Mouse (Mus musculus) midbrain, embryonic 16.5 days (tissue): Measurements from ENCODE around the gene Fbxw20. TPM values are rescaled to one million over a fixed set of nuclear protein-coding genes. Genes with fewer than 3 reads are reported as not detected.

Experiments
- polyA plus RNA-seq: library from polyadenylated mRNA; unstranded; fragments of >200 nt; fragmentation: Nextera tagmentation; extraction: Ambion mirVana; gene quantifications from 2 replicates; pipeline ENCODE4 v1.2.1, GENCODE M21; 2015

Gene Fbxw20
- polyA plus RNA-seq, 1 experiment from 2014 or later: not detected

Other genes with a start within 250 kb of the Fbxw20 start
- gene Ucn2, start 248.7 kb downstream of the Fbxw20 start, polyA plus RNA-seq: not detected in 2 replicates
- 31.5 and 31.9 TPM in 2 replicates for gene Pfkfb4, start 243.0 kb downstream of the Fbxw20 start, polyA plus RNA-seq
- 60.1 and 68.9 TPM in 2 replicates for gene Shisa5, start 196.2 kb downstream of the Fbxw20 start, polyA plus RNA-seq
- 12.1 and 13.7 TPM in 2 replicates for gene Trex1, start 175.0 kb downstream of the Fbxw20 start, polyA plus RNA-seq
- gene Atrip, start 160.6 kb downstream of the Fbxw20 start, polyA plus RNA-seq: 31.5 and 34.1 TPM in 2 replicates
- 12.5 and 13.1 TPM in 2 replicates for gene Ccdc51, start 152.3 kb downstream of the Fbxw20 start, polyA plus RNA-seq
- gene Tma7, start 152.2 kb downstream of the Fbxw20 start, polyA plus RNA-seq: 674 and 688 TPM in 2 replicates
- gene Plxnb1, start 139.4 kb downstream of the Fbxw20 start, polyA plus RNA-seq: 17.9 and 19.1 TPM in 2 replicates
- gene Fbxw21, start 72.7 kb downstream of the Fbxw20 start, polyA plus RNA-seq: not detected in 2 replicates
- not detected in 2 replicates for gene Fbxw13, start 38.8 kb downstream of the Fbxw20 start, polyA plus RNA-seq
- not detected in 2 replicates for gene Fbxw14, start 52.9 kb upstream of the Fbxw20 start, polyA plus RNA-seq
- not detected in 2 replicates for gene Fbxw28, start 104.9 kb upstream of the Fbxw20 start, polyA plus RNA-seq
- gene Fbxw22, start 169.5 kb upstream of the Fbxw20 start, polyA plus RNA-seq: not detected in 2 replicates
- gene Fbxw16, start 214.4 kb upstream of the Fbxw20 start, polyA plus RNA-seq: not detected in 2 replicates